Mouse (Mus musculus) kidney, postnatal 25 days (tissue): ENCODE data around the gene Krtap3-3.
"Not testable (repeated sequence)": the region's sequence is repeated elsewhere in the genome, so short reads cannot be mapped to it uniquely, and the experiment has no call there.

ENCODE experiments used
- DNase-seq, 2 experiments: peaks; one replicate each; pipeline ENCODE4 v3.0.0; 2021; ENCODE audit warnings: mixed read lengths in 2 of 2

The Krtap3-3 gene

GRCm38 (mm10) chr11:99550765-99551164 lies at the start of gene Krtap3-3:
Gene Krtap3-3 (minus strand): TSS chr11:99550865.
- no peak for DNase-seq

- not testable (repeated sequence) for DNase-seq
Observed at GRCm38 (mm10) chr11:99597742-99598141, 47.1 kb upstream of the Krtap3-3 start, which contains the start of gene Krtap9-3. Gene Krtap9-3 (minus strand): TSS chr11:99598105.

DNA sequence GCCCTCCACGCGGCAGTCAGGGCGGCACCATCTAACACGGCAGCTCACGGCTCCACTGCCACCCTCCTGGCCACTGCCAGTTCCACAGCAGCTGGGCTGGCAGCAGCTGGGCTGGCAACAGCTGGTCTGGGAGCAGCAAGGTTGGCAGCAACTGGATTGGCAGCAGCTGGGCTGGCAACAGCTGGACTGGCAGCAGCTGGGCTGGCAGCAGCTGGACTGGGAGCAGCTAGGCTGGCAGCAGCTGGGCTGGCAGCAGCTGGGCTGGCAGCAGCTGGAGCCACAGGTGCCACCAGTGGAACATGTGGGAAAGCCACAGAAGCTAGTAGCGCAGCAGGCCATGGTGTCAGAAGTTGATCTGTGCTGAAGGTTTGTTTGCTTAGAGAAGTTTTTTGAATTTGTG lies 40.3 kb upstream of the Krtap3-3 start, which contains the start of gene Krtap1-3:
TSS of gene Krtap1-3 (minus strand) at position 359 of the 400 bp plus-strand sequence.
- no peak for DNase-seq

DNA sequence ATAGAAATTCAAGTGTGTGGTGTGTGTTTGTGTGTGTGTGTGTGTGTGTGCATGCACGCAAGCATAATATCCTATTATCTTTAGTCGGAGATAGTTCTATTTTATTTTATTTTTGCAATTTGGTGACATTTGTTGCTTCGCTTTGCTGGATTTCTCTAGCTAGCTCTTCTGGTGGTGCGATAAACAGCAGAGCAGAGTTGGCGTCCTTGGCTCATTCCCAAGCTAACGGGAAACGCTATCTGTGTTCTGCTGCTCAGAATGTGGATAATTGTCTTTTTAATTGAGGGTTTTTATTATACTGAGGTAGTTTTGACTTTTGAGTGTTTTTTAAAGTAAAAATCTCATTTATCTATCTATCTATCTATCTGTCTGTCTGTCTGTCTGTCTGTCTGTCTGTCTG lies 34.4 kb upstream of the Krtap3-3 start:
- no peak for DNase-seq

GRCm38 (mm10) chr11:99583245-99583704 lies 32.6 kb upstream of the Krtap3-3 start, which contains the start of gene Krtap1-4:
Gene Krtap1-4 (minus strand): TSS chr11:99583654.
- no peak for DNase-seq

DNA sequence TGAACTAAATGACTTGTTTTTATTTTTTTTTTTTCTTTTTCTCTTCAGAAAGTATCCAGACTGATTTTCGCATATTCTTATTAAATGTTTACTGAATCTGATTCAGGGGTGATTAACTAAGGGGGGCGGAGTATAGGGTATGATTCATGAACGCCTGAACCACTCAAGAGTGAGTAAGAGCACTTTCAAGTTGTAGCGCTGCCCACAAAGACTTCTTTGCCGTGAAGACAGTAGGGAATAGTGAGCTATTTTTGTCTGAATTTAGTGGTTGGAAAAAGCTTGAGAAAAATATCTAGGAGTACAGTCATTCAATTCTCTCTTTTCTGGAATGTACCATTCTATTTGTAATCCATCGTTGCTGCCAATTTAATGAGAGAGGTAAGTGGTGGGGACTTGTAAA lies 30.9 kb upstream of the Krtap3-3 start:
- DNase-seq, result no peak

DNA sequence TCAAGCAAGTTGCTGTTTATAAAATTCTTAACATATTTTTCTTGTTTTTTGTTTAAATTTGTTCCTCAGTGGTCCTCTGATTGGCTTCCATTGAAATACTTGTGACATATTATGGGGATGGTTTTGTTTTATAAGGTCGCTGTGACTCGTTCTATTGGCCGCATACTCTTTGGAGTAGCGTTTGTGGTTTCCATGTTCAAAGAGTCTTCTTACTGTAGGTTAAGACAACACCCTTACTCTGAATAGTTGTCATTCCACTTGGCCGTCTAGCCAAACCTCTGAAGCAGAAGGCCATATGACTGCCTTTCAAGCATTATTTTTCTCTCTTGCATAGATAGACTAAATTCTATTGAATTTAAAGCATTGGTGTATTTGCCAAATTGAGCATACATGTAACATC lies 30.4 kb upstream of the Krtap3-3 start:
- DNase-seq, result no peak

DNA sequence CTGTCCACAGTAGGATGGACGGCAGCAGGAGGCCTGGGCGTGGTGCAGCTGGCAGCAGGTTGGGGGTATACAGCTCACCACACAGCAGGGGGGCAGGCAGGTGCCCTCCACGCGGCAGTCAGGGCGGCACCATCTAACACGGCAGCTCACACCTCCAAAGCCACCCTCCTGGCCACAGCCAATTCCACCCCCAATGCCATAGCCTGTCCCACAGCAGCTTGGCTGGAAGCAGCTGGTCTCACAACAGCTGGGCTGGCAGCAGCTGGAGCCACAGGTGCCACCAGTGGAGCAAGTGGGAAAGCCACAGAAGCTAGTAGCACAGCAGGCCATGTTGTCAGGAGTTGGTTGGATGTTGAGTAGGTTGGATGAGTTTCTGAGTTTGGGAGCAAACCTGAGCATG lies 30.0 kb upstream of the Krtap3-3 start, which contains the start of gene Krtap1-5:
TSS of gene Krtap1-5 (minus strand) at position 381 of the 400 bp plus-strand sequence.
- DNase-seq, result no peak

DNA sequence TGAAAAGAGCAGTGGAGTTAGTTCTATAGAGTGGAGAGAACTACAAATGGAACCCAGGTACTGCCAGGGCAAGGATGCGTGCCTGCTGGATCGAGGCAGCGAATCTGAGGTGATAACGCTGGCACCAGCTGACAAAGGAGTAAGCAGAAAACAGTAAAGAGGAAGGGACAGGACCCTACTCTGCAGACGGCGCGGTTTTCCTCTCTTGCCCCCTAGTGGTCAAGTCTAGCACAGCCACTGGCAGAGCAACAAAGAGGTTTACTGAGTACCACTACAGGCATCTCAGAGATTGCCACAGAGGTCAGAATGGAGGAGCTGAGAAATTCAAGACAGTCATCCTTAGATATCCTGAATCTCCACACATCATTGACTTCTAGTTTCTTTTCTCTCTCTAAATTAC lies 23.4 kb upstream of the Krtap3-3 start:
- peak; percentile 66 to 77 for DNase-seq

DNA sequence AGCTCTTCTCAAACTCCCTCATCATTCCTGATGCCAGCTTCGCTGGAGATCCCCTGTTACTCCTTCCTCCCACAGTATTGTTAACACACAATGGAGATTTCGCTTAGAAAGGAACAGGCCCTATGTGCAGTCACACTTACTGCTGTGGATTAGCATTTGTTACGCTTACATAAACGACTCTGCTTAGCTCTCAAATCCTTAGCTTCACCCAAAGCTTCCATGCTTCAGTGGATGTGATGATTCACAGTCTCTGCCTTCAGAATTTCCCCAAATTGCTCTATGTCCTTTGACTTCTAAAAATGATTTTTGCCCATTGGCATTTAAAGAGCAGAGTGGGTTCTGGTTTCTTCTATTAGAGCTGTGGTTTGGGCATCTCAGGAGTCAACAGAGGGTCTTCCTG lies 22.5 kb upstream of the Krtap3-3 start:
- no peak for DNase-seq

- DNase-seq, result no peak
Observed at GRCm38 (mm10) chr11:99566530-99566929, 15.9 kb upstream of the Krtap3-3 start, which contains the start of gene Krtap3-1. Gene Krtap3-1 (minus strand): TSS chr11:99566630.

DNA sequence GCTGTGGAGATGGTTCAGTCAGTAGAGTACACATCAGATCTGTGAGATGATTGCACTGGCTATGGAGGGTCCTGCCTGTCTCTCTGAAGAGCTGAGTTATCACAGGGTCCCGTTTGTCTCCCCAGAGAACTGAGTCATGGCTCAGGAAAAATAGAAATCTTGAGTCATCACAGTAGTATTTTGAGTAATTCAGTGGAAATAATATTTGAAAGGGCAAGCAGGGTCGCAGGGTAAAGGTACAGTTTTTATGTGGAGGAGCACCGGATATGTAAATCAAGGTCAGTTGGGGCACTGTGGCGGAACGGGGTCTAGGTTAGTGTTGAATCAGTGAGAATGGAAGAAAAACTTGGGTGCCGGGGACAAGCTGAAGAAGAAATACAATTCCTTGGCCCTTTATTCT lies 11.9 kb upstream of the Krtap3-3 start:
- no peak for DNase-seq

GRCm38 (mm10) chr11:99559366-99559765 lies 8.7 kb upstream of the Krtap3-3 start, which contains the start of gene Gm11939:
Gene Gm11939 (minus strand): TSS chr11:99559466.
- DNase-seq, result no peak

GRCm38 (mm10) chr11:99557976-99558745 lies 7.5 kb upstream of the Krtap3-3 start:
- DNase-seq, result no peak

DNA sequence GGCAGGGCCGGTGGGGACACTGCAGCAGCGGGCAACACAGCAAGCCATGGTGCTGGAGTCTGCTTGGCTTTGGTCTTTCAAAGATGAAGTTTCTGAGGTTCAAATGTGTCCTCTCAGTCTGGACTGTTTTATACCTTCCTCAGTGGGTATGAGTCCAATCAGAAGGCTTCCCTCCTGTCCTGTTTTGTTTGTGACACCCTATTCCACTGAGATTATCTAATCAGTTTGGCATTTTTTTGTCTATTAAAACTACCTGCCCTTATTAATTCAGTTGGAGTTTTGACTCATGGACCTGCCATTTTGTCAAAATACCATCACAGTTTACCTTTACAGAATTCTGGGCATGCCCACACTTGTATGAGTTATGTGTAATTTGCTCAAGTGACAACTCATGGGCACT lies 6.1 kb upstream of the Krtap3-3 start, which contains the start of gene Krtap3-2:
TSS of gene Krtap3-2 (minus strand) at position 101 of the 400 bp plus-strand sequence.
- DNase-seq, result no peak

- DNase-seq, result no peak
Observed at GRCm38 (mm10) chr11:99556195-99556594, 5.5 kb upstream of the Krtap3-3 start.

DNA sequence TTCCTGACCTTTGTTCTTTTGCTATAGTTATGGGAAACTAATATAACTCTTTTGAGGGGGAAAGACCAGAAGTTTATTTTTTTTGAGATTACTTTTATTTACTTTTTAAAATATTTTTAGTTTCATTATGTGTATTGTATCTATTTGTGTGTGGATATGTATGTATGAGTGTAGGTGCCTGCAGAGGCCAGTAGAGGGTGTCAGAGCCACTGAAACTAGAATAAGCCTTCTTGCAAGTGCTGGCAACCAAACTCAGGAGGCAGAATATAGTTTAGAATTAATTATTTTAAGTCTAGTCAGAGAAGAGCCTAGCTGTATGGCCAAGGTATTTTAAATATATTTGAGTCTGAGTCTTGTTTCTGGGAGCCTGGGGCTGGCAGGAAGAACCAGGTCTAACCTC lies 2.8 kb downstream of the Krtap3-3 start:
- DNase-seq, result no peak

DNA sequence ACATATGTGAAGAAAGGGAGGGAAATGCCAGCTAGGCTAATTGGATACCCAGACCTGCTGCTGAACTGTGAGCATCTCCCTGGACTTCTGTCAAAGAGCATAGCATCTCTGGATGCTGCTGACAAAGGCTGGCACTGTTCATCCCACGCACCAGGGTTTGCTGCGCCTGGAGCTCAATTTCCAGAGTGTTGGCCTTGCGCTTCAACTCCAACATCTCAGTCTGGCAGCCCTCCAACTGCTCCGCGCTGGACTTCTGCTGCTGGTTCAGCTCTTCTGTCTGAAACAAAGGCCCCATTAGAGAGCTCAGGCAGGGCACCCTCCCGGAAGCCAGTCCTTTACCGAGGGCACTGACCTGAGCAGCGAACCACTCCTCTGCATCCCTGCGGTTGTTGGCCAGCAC lies 10.9 kb downstream of the Krtap3-3 start:
- DNase-seq, result peak; percentile 56

- no peak for DNase-seq
Observed at GRCm38 (mm10) chr11:99521288-99521860, 29.3 kb downstream of the Krtap3-3 start, which contains the start of gene Krt39. Gene Krt39 (minus strand): TSS chr11:99521338.

- no peak for DNase-seq
Observed at GRCm38 (mm10) chr11:99514098-99514497, 36.6 kb downstream of the Krtap3-3 start.
